Mouse (Mus musculus): ENCODE results near the gene Enpp6. TPM values are rescaled to one million over a fixed set of nuclear protein-coding genes. Genes with fewer than 3 reads are reported as not detected.
"Not testable (repeated sequence)": the region's sequence is repeated elsewhere in the genome, so short reads cannot be mapped to it uniquely, and the experiment has no call there.

Gene Enpp6
- polyA plus RNA-seq, 1 experiment from 2014 or later: 0.20 TPM

DNA sequence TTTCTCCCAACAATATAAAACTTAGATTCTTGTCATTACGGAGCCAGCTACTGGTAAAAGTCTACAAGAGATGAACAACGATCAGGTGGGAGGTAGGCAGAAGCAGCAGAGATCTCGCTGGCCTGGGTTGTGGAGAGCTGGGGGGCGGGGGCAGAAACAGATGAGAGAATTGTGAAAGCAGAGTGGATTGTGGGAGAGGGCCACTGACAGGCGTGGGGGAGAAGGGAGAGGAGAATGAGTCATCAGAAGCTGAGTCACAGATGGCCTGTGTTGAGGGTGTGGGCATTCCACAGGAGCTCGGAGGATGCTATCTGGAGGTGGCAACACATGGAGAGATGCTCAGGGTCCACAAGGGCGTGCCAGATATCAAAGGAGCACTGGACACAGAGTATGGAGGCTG lies 45.4 kb downstream of the Enpp6 start:
- no peak for TF ChIP-seq CTCF (IDR thresholded peaks at IDR 0.05; ENCODE audit: low read depth)
- no peak overlapping the region for H3K9ac ChIP-seq (ENCODE audit: low read depth, low read length)
- no peaks in the 10 kb centered on the region for H3K36me3 ChIP-seq (ENCODE audit: control insufficient read depth, insufficient read depth)
- H3K4me1 ChIP-seq (replicated peaks; ENCODE audit: control insufficient read depth, insufficient read depth, low read length): no peaks in the 10 kb centered on the region
- ATAC-seq: no peak
- H3K27me3 ChIP-seq (replicated peaks; ENCODE audit: control insufficient read depth, insufficient read depth, low read length): 0 out of 2 replicates have a peak, but pooled peaks cover 3% of the 10 kb centered on the region
- no peak overlapping the region for H3K27ac ChIP-seq (ENCODE audit: low read depth, low read length)
- H3K4me3 ChIP-seq (ENCODE audit: low read depth, low read length): no peak overlapping the region
- H3K4me2 ChIP-seq (replicated peaks; ENCODE audit: low read depth): no peak overlapping the region
- H3K9me3 ChIP-seq (ENCODE audit: control insufficient read depth): no peaks in the 10 kb centered on the region
- WGBS: 73% methylated on average over 7 of the region's 7 CpGs

DNA sequence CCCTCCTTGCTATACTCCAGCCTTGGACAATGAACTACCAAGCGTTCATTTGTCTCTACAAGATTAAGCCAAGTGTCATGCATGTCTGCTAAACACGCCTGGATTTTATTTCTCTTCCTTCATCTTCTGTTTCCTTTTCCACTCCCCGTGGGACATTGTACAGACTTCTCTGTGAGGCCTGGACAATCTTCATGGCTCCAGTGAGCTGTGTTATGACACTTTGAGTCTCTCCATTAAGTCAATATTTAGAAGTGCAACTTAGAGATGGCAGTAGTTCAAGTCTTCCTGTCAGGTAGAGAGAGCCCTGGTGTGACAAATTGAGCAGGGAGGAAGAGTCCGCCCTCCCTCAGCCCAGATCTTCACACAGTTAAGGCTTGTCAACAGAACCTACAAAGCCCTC lies 47.3 kb downstream of the Enpp6 start:
- Histone ChIP-seq H3K27ac (ENCODE audit: low read depth, low read length) (no peak overlapping the region), H3K36me3 (ENCODE audit: control insufficient read depth, insufficient read depth) (no peaks in the 10 kb centered on the region), H3K27me3 (replicated peaks; ENCODE audit: control insufficient read depth, insufficient read depth, low read length) (0 out of 2 replicates have a peak, but pooled peaks cover 3% of the 10 kb centered on the region), H3K4me3 (ENCODE audit: low read depth, low read length) (no peak overlapping the region), H3K4me2 (replicated peaks; ENCODE audit: low read depth) (no peak overlapping the region), H3K4me1 (replicated peaks; ENCODE audit: control insufficient read depth, insufficient read depth, low read length) (no peaks in the 10 kb centered on the region), H3K9ac (ENCODE audit: low read depth, low read length) (no peak overlapping the region), H3K9me3 (ENCODE audit: control insufficient read depth) (no peaks in the 10 kb centered on the region)
- 55% methylated on average over 4 of the region's 4 CpGs for WGBS
- TF ChIP-seq CTCF (IDR thresholded peaks at IDR 0.05; ENCODE audit: low read depth): no peak
- ATAC-seq: no peak

GRCm38 (mm10) chr8:47036501-47036900 lies 49.8 kb downstream of the Enpp6 start:
- no peaks in the 10 kb centered on the region for H3K9me3 ChIP-seq (ENCODE audit: control insufficient read depth)
- WGBS: 85% methylated on average over 8 of the region's 8 CpGs
- H3K4me3 ChIP-seq (ENCODE audit: low read depth, low read length): no peak overlapping the region
- no peak overlapping the region for H3K9ac ChIP-seq (ENCODE audit: low read depth, low read length)
- ATAC-seq: no peak
- no peak overlapping the region for H3K27ac ChIP-seq (ENCODE audit: low read depth, low read length)
- H3K36me3 ChIP-seq (ENCODE audit: control insufficient read depth, insufficient read depth): no peaks in the 10 kb centered on the region
- no peaks in the 10 kb centered on the region for H3K4me1 ChIP-seq (replicated peaks; ENCODE audit: control insufficient read depth, insufficient read depth, low read length)
- no peaks in the 10 kb centered on the region for H3K27me3 ChIP-seq (replicated peaks; ENCODE audit: control insufficient read depth, insufficient read depth, low read length)
- H3K4me2 ChIP-seq (replicated peaks; ENCODE audit: low read depth): no peak overlapping the region
- TF ChIP-seq CTCF (IDR thresholded peaks at IDR 0.05; ENCODE audit: low read depth): no peak

GRCm38 (mm10) chr8:47037405-47037804 lies 50.7 kb downstream of the Enpp6 start:
- Histone ChIP-seq H3K9me3 (ENCODE audit: control insufficient read depth) (no peaks in the 10 kb centered on the region), H3K4me2 (replicated peaks; ENCODE audit: low read depth) (no peak overlapping the region), H3K9ac (ENCODE audit: low read depth, low read length) (no peak overlapping the region), H3K36me3 (ENCODE audit: control insufficient read depth, insufficient read depth) (no peaks in the 10 kb centered on the region), H3K27ac (ENCODE audit: low read depth, low read length) (no peak overlapping the region), H3K4me3 (ENCODE audit: low read depth, low read length) (no peak overlapping the region), H3K27me3 (replicated peaks; ENCODE audit: control insufficient read depth, insufficient read depth, low read length) (no peaks in the 10 kb centered on the region), H3K4me1 (replicated peaks; ENCODE audit: control insufficient read depth, insufficient read depth, low read length) (no peaks in the 10 kb centered on the region)
- WGBS: 80% methylated on average over 5 of the region's 5 CpGs
- TF ChIP-seq CTCF (IDR thresholded peaks at IDR 0.05; ENCODE audit: low read depth): no peak
- ATAC-seq: no peak

DNA sequence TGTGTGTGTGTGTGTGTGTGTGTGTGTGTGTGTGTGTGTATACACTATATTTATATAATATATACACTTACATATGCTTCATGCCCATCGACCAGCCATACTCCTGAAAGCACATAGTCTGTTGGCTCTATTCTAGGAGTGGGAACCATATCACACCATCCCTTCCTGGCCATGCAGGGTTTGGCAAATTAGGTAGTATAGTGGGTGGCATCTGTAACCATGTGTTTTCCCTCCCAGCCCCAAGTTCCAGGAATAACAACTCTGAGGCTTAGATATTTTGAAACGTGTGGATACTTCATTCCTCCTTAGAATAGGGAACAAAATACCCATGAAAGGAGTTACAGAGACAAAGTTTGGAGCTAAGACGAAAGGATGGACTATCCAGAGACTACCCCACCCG lies 53.5 kb downstream of the Enpp6 start:
- H3K4me1 ChIP-seq (replicated peaks; ENCODE audit: control insufficient read depth, insufficient read depth, low read length); ATAC-seq; H3K4me3 ChIP-seq (ENCODE audit: low read depth, low read length); H3K4me2 ChIP-seq (replicated peaks; ENCODE audit: low read depth); H3K9ac ChIP-seq (ENCODE audit: low read depth, low read length); H3K27ac ChIP-seq (ENCODE audit: low read depth, low read length); H3K36me3 ChIP-seq (ENCODE audit: control insufficient read depth, insufficient read depth); H3K27me3 ChIP-seq (replicated peaks; ENCODE audit: control insufficient read depth, insufficient read depth, low read length); H3K9me3 ChIP-seq (ENCODE audit: control insufficient read depth): not testable (repeated sequence)
- WGBS: 90% methylated on average over 2 of the region's 4 CpGs

GRCm38 (mm10) chr8:47046340-47046739 lies 59.7 kb downstream of the Enpp6 start:
- Histone ChIP-seq H3K9ac (ENCODE audit: low read depth, low read length) (no peak overlapping the region), H3K36me3 (ENCODE audit: control insufficient read depth, insufficient read depth) (no peaks in the 10 kb centered on the region), H3K27me3 (replicated peaks; ENCODE audit: control insufficient read depth, insufficient read depth, low read length) (no peaks in the 10 kb centered on the region), H3K27ac (ENCODE audit: low read depth, low read length) (no peak overlapping the region), H3K9me3 (ENCODE audit: control insufficient read depth) (no peaks in the 10 kb centered on the region), H3K4me2 (replicated peaks; ENCODE audit: low read depth) (no peak overlapping the region), H3K4me3 (ENCODE audit: low read depth, low read length) (no peak overlapping the region), H3K4me1 (replicated peaks; ENCODE audit: control insufficient read depth, insufficient read depth, low read length) (no peaks in the 10 kb centered on the region)
- TF ChIP-seq CTCF (IDR thresholded peaks at IDR 0.05; ENCODE audit: low read depth): no peak
- ATAC-seq: no peak
- WGBS: 73% methylated on average over 4 of the region's 4 CpGs

- H3K36me3 ChIP-seq (ENCODE audit: control insufficient read depth, insufficient read depth): no peaks in the 10 kb centered on the region
- no peak for TF ChIP-seq CTCF (IDR thresholded peaks at IDR 0.05; ENCODE audit: low read depth)
- H3K27ac ChIP-seq (ENCODE audit: low read depth, low read length): no peak overlapping the region
- H3K4me1 ChIP-seq (replicated peaks; ENCODE audit: control insufficient read depth, insufficient read depth, low read length): no peaks in the 10 kb centered on the region
- no peak for ATAC-seq
- H3K27me3 ChIP-seq (replicated peaks; ENCODE audit: control insufficient read depth, insufficient read depth, low read length): no peaks in the 10 kb centered on the region
- no peaks in the 10 kb centered on the region for H3K9me3 ChIP-seq (ENCODE audit: control insufficient read depth)
- H3K4me2 ChIP-seq (replicated peaks; ENCODE audit: low read depth): no peak overlapping the region
- H3K9ac ChIP-seq (ENCODE audit: low read depth, low read length): no peak overlapping the region
- 96% methylated on average over 2 of the region's 2 CpGs for WGBS
- no peak overlapping the region for H3K4me3 ChIP-seq (ENCODE audit: low read depth, low read length)
These were observed 60.5 kb downstream of the Enpp6 start for GRCm38 (mm10) chr8:47047146-47047545.
